Mouse (Mus musculus): ENCODE data around the gene Nrm.

The Nrm gene

DNA sequence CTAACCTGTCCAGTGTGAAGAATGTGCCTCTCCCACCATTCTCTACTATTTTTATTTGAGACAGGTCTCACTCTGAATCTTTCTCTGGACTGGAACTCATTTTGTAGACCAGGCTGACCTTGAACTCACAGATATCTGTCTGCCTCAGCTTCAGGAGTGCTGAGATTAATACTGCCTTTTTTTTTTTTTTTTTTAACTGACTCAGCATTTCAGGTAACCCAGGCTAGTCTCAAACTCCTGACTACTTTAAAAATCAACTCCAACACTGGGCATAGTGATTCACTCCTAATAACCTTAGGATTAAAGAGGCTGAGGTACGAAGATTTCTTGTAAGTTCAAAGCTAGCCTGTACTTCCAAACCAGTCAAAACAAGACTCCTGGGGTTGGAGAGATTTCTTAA lies 44.5 kb downstream of the Nrm start:
- no peak for DNase-seq (ENCODE audit: low spot score)

DNA sequence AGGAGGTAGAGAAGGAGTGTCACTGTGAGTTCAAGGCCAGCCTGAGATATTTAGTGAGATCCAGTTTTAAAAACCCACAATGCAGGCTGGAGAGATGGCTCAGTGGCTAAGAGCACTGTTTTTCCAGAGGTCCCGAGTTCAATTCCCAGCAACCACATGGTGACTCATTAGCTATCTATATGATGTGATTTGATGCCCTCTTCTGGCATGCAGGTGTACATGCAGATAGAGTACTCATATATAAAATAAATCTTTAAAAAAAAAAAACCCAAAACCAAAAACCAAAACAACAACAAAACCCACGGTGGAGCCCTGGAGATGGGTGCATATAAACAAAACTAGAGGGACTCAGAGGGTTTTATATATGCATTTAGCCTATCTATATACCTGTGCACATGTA lies 46.5 kb downstream of the Nrm start:
- DNase-seq (ENCODE audit: low spot score), result no peak

DNA sequence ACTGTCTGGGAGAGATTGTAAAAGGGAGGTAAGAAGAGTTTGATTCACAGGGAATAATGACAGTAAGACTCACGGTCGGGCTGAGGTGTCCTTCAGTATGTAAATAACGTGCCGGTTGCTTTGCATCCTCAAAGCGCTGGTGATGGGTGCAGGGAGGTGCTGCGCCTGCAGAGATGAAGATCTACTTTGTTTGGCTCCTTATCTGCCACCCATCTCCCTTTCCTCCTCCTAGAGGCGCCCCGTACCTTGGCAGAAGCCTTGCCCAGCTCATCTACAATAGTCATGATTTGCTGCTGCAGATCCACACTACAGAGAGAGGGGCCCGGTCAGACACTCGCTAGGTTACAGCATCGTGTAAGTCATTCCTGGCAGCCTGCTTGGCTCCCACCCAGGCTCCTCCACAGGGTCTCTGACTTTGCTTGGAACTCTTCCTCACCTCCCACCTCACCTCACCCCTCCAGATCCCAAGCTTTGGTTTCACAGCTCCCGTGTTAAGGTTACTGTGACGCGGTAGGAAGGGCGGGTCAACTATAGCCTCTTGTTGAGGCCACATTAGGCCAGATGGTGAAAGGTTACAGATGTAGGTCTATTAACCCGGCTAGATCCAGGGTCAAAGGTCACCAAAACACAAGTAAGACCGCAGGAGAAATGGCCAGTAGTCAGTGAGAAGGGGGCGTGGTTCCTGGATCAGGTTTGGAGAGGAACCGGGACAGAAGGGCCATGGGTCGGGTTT lies 48.2 kb downstream of the Nrm start:
- DNase-seq (ENCODE audit: low spot score), result no peak

DNA sequence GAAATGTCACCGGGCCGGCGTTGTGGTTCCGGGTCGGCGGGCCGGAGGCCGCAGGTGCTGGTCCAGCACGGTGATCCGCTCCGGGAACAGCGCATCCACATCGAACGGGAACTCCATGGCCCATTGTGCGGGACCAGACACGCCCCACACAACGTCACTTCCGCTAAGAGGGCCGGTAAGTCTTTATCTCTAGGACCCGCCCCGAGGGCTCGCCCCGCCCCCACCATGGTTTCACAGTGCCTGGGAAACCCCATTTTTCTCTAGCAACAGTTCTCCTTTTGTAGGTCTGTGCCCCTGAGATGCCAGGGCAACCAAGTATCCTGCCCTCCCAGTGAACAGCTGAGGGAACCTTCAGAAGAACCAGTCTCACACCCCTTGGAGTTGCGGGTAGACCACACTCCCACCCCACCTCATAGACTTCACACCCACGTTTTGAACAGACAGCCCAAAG lies 48.8 kb downstream of the Nrm start, which contains the start of gene Atat1:
Gene Atat1, minus strand, starts transcription at position 157 of the 451 bp plus-strand sequence.
- peak; percentile 95 for DNase-seq (ENCODE audit: low spot score)

DNA sequence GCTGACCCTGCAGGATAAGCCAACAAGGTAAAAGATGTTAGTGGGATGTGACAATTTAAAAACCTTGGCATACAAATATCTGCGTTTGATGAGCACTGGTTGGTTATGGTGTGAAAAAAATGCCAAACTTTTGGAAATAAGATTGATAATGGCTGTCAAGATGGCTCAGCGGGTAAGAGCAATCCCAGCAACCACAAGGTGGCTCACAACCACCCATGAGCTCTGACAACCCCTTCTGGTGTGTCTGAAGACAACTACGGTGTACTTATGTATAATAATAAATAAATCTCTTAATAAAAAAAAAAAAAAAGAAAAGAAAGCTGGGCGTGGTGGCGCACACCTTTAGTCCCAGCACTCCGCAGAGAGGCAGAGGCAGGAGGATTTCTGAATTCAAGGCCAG lies 53.9 kb downstream of the Nrm start:
- DNase-seq (ENCODE audit: low spot score), result no peak
